Mouse (Mus musculus) effector memory CD4-positive, alpha-beta T cell, adult 7 months (primary cell): ENCODE results near the gene Adamts10. TPM values are rescaled to one million over a fixed set of nuclear protein-coding genes. Genes with fewer than 3 reads are reported as not detected.

ENCODE experiments used
- polyA plus RNA-seq: library from polyadenylated mRNA; unstranded; fragments of 100-300 nt; shearing (Covaris generic); gene quantifications from one replicate; pipeline ENCODE4 v1.2.1, GENCODE M21; 2017

Adamts10 gene
- 104 TPM for polyA plus RNA-seq

DNA sequence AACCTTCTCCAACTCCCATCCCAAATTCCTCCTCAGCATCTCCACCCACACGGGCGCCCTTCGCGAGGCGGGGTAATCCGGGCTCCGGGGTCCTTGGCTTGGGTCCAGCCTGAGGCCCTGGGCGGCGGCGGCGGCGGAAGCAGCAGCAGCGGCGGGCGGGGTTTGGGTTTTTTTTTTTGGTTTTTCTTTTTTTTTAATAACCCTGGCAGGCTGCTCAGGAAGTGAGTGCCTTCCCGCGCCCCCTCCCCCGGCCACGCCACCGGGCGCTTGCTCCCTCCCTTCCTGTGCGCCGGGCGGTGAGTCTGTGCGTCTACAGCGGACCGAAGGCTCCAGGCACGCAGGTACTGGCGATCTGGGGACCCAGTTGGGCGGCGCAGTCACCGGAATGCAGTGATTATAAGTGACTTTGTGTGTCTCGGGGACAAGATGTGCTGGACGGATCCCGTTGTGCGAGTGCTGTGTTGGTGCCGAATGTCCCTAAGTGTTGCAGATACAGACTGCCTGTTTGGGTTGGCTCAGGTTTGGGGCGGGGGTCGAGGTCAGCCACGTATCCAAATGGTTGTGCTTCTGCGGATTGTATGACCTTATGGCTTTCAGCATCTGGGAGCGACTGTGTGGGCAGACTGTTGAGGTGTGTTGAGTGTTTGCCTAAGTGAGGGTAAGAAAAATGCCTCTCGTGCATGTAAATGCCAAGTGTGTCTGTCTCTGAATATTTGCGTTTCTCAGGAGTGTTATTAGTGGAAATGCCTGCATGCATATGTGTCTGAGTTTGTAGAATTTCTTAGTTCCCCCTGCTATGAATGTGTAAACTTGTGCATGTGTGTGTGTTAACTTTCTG is at the start of gene Adamts10:
Gene Adamts10, plus strand, starts transcription at position 287 of the 838 bp plus-strand sequence.

DNA sequence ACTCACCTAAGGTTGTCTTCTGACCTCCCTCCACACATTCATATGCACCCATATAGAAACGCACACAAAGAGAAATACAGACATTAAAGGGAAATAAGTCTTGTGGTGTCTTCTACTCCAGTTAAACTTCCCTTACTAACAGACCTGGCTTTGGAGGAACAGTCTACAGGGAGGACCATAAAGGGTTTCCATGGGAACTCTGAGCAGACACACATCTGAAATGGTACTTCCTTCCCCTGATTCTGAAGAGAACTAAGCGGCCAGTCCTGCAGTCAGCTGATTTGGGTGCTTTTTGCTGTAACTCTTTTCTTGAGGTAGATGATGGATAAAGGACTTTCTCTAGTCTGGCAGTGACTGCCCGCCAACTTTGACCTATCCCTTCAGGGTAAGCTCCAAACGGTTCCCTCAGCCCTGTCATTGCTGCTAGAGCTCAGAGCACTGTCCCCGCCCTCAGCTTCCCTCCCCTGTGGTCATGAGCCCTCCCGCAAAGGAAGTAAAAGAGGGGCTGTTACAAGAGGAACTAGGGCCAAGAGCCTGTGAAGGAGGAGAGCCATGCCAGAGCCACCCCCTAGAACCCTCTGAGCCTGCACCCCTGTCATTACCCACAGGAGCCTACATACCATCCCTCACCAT is 31.3 kb downstream of the Adamts10 start, which contains the start of gene Myo1f:
Gene Myo1f, plus strand, starts transcription at position 485 of the 633 bp plus-strand sequence.

Other genes starting within 250 kb of the Adamts10 start
- 3.2 TPM for gene Zfp955b, start 234.7 kb upstream of the Adamts10 start, polyA plus RNA-seq
- gene Zfp81, start 165.3 kb upstream of the Adamts10 start, polyA plus RNA-seq: 7.6 TPM
- 6.4 TPM for gene Zfp101, start 129.6 kb upstream of the Adamts10 start, polyA plus RNA-seq
- gene Actl9, start 91.3 kb upstream of the Adamts10 start, polyA plus RNA-seq: not detected
- gene Myo1f, start 31.5 kb downstream of the Adamts10 start, polyA plus RNA-seq: 198 TPM
- gene Zfp414, start 104.9 kb downstream of the Adamts10 start, polyA plus RNA-seq: 32.3 TPM
- gene Pram1, start 113.9 kb downstream of the Adamts10 start, polyA plus RNA-seq: 0.33 TPM
- 324 TPM for gene Hnrnpm, start 162.7 kb downstream of the Adamts10 start, polyA plus RNA-seq
- 96.9 TPM for gene March2, start 194.5 kb downstream of the Adamts10 start, polyA plus RNA-seq
- 316 TPM for gene Rab11b, start 236.3 kb downstream of the Adamts10 start, polyA plus RNA-seq